Mouse (Mus musculus): Measurements from ENCODE around the gene Gm36028. TPM values are rescaled to one million over a fixed set of nuclear protein-coding genes. Genes with fewer than 3 reads are reported as not detected.

Gene Gm36028
- polyA plus RNA-seq, 1 experiment, result not detected

DNA sequence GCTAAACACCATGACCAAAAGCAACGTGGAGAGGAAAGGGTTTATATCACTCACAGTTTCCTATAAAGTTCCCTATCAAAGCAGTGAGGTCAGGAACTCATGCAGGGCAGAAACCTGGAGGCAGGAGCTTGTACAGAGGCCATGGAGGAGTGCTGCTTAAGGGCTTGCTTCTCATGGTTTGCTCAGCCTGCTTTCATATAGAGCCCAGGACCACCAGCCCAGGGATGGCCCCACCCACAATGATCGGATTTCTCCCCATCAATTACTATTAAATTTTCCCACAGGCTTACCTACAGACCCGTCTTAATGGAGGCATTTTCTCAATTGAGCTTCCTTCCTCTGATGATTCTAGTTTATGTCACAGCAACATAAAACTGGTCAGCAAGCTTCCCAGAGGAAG is 23.4 kb downstream of the Gm36028 start:
- no peaks in the 10 kb centered on the region for H3K27me3 ChIP-seq (ENCODE audit: control insufficient read depth, insufficient read depth, low read length)
- DNase-seq (ENCODE audit: low read depth in 1 of 2, low spot score in 2 of 2), result no peak
- H3K4me3 ChIP-seq (ENCODE audit: extremely low read depth, insufficient read depth, insufficient read length), result no peak overlapping the region
- H3K4me1 ChIP-seq (ENCODE audit: control insufficient read depth, insufficient read depth, insufficient read length), result no peaks in the 10 kb centered on the region
- 78% methylated on average over 3 of the region's 3 CpGs for WGBS
- H3K36me3 ChIP-seq (ENCODE audit: control insufficient read depth, insufficient read depth, low read length), result no peaks in the 10 kb centered on the region
- TF ChIP-seq POLR2A (IDR thresholded peaks at IDR 0.05; ENCODE audit: low read depth, low read length) (no peak), CTCF (IDR thresholded peaks at IDR 0.05; ENCODE audit: extremely low read depth, insufficient read depth, insufficient read length, insufficient replicate concordance) (no peak)
- H3K27ac ChIP-seq (ENCODE audit: insufficient read depth, low read length), result no peak overlapping the region

DNA sequence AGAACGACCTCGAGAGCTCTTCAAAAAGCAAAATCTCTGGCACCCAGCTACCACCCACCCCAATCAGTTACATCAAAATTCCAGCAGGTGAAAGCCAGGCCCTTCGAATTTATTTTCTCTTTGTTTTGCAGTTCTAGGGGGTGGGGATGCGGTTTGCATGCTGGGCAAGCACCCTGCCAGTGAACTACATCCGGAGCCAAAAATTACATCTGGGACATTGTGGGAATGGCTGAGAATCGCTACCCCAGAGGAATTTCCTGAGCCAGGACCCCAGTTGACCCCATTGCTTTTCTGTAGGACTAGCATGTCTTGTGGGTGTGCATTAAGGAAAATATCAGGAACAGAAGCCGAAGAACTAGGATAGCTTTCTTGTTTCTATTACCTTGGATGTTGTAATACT is 29.9 kb downstream of the Gm36028 start:
- TF ChIP-seq POLR2A (IDR thresholded peaks at IDR 0.05; ENCODE audit: low read depth, low read length) (no peak), CTCF (IDR thresholded peaks at IDR 0.05; ENCODE audit: extremely low read depth, insufficient read depth, insufficient read length, insufficient replicate concordance) (no peak)
- DNase-seq (ENCODE audit: low read depth in 1 of 2, low spot score in 2 of 2), result no peak
- no peak overlapping the region for H3K4me3 ChIP-seq (ENCODE audit: extremely low read depth, insufficient read depth, insufficient read length)
- no peaks in the 10 kb centered on the region for H3K36me3 ChIP-seq (ENCODE audit: control insufficient read depth, insufficient read depth, low read length)
- H3K27me3 ChIP-seq (ENCODE audit: control insufficient read depth, insufficient read depth, low read length), result no peaks in the 10 kb centered on the region
- no peaks in the 10 kb centered on the region for H3K4me1 ChIP-seq (ENCODE audit: control insufficient read depth, insufficient read depth, insufficient read length)
- H3K27ac ChIP-seq (ENCODE audit: insufficient read depth, low read length), result no peak overlapping the region
- 82% methylated on average over 7 of the region's 7 CpGs for WGBS

DNA sequence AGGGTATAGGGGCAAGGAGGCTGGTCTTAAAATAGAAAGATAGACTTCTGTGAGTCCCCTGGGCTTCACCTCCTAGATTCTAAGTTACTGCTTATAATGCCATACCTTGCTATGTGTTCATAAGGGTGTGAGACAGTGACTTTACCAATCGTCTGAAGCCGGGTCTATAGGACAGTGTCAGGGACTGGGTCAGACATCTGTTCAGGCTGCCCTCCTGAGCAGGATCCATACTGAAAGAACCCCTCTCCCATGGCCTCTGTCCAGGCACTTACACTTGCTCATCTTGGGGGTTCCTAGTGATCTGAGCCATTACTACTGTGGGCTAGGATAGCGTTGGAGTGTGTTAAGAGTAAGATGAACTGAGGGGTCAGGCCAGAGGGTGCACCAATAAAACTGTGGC is 34.7 kb downstream of the Gm36028 start:
- Histone ChIP-seq H3K36me3 (ENCODE audit: control insufficient read depth, insufficient read depth, low read length) (no peaks in the 10 kb centered on the region), H3K4me3 (ENCODE audit: extremely low read depth, insufficient read depth, insufficient read length) (no peak overlapping the region), H3K4me1 (ENCODE audit: control insufficient read depth, insufficient read depth, insufficient read length) (no peaks in the 10 kb centered on the region), H3K27ac (ENCODE audit: insufficient read depth, low read length) (no peak overlapping the region), H3K27me3 (ENCODE audit: control insufficient read depth, insufficient read depth, low read length) (no peaks in the 10 kb centered on the region)
- no peak for DNase-seq (ENCODE audit: low read depth in 1 of 2, low spot score in 2 of 2)
- WGBS, result 98% methylated on average over 3 of the region's 3 CpGs
- TF ChIP-seq POLR2A (IDR thresholded peaks at IDR 0.05; ENCODE audit: low read depth, low read length) (no peak), CTCF (IDR thresholded peaks at IDR 0.05; ENCODE audit: extremely low read depth, insufficient read depth, insufficient read length, insufficient replicate concordance) (no peak)

DNA sequence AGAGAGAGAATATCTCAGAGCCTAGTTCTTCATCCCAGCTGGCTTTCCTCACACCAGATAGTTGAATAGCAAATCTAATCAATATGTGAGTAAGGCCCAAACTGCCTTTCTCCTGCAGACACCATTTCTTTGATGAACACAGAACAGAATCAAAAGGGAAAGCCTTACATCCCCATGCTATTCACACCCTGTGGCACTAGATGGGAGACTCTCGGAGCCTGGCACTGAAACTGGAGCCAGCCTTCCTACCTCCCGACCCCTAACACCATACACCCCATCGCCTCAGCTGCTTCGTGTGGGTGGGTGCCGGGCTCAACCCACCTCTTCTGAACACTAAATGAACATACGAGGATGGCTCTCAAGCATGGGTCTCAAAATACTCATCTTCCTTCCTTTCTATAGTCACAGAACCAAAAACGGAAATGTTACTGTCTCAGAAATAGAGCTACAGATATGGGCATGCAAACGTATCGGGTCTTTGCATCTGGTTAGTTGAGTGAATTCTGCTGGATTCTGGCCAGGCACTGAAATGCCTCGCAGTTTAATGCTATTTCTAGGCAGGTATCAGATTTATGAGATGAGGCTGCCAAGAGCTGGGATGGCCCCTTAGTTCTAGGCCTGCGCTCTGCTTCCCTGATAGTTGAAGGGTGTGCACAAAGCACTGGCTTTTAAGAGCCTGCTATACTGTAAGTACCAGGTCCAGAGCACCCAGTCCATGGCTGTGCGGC is 36.0 kb downstream of the Gm36028 start:
- no peak for DNase-seq (ENCODE audit: low read depth in 1 of 2, low spot score in 2 of 2)
- H3K36me3 ChIP-seq (ENCODE audit: control insufficient read depth, insufficient read depth, low read length), result no peaks in the 10 kb centered on the region
- H3K27ac ChIP-seq (ENCODE audit: insufficient read depth, low read length), result no peak overlapping the region
- no peaks in the 10 kb centered on the region for H3K27me3 ChIP-seq (ENCODE audit: control insufficient read depth, insufficient read depth, low read length)
- H3K4me1 ChIP-seq (ENCODE audit: control insufficient read depth, insufficient read depth, insufficient read length), result no peaks in the 10 kb centered on the region
- H3K4me3 ChIP-seq (ENCODE audit: extremely low read depth, insufficient read depth, insufficient read length), result no peak overlapping the region
- WGBS, result 91% methylated on average over 12 of the region's 12 CpGs
- TF ChIP-seq CTCF (IDR thresholded peaks at IDR 0.05; ENCODE audit: extremely low read depth, insufficient read depth, insufficient read length, insufficient replicate concordance) (no peak), POLR2A (IDR thresholded peaks at IDR 0.05; ENCODE audit: low read depth, low read length) (no peak)

DNA sequence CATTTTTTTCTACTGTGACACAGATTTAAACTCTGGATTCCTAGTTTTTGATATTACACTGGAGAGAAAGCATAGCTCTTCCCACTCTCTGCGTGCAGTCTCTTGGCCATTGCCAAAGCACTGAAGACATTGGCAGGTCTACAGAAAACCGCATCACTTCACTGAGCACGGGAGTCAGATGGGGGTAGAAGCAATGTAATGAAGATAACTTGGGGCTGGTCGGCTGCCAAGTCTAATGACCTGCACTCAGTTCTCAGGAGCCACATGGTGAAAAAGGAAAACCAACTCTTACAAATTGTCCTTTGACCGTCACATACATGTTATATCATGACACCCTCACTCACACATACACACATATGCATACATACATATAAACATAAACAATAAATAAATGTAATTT is 37.0 kb downstream of the Gm36028 start:
- H3K36me3 ChIP-seq (ENCODE audit: control insufficient read depth, insufficient read depth, low read length), result no peaks in the 10 kb centered on the region
- no peak overlapping the region for H3K27ac ChIP-seq (ENCODE audit: insufficient read depth, low read length)
- no peaks in the 10 kb centered on the region for H3K4me1 ChIP-seq (ENCODE audit: control insufficient read depth, insufficient read depth, insufficient read length)
- H3K27me3 ChIP-seq (ENCODE audit: control insufficient read depth, insufficient read depth, low read length), result no peaks in the 10 kb centered on the region
- DNase-seq (ENCODE audit: low read depth in 1 of 2, low spot score in 2 of 2), result no peak
- WGBS, result 90% methylated on average over 5 of the region's 5 CpGs
- TF ChIP-seq CTCF (IDR thresholded peaks at IDR 0.05; ENCODE audit: extremely low read depth, insufficient read depth, insufficient read length, insufficient replicate concordance) (no peak), POLR2A (IDR thresholded peaks at IDR 0.05; ENCODE audit: low read depth, low read length) (no peak)
- no peak overlapping the region for H3K4me3 ChIP-seq (ENCODE audit: extremely low read depth, insufficient read depth, insufficient read length)

DNA sequence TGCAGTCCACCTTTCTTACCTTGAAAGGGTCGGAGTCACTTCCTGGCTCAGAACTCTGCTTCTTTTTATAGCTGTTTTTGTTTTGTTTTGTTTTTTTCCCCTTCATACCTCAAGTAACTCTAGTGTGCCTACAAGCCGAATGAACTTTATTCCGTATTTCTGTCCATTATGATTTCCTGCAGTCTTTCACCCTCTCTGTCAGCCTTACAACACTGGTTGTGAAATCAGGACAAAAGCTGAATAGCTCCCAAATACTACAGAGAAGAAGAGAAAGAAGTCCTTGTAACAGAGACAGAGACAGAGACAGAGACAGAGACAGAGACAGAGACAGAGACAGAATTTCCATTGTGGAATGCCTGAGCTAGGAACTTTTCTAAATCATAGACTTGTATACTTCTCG is 43.0 kb downstream of the Gm36028 start:
- no peak for TF ChIP-seq CTCF (IDR thresholded peaks at IDR 0.05; ENCODE audit: extremely low read depth, insufficient read depth, insufficient read length, insufficient replicate concordance)
- no peak for TF ChIP-seq POLR2A (IDR thresholded peaks at IDR 0.05; ENCODE audit: low read depth, low read length)
- Histone ChIP-seq H3K27ac (ENCODE audit: insufficient read depth, low read length) (no peak overlapping the region), H3K4me3 (ENCODE audit: extremely low read depth, insufficient read depth, insufficient read length) (no peak overlapping the region), H3K27me3 (ENCODE audit: control insufficient read depth, insufficient read depth, low read length) (no peaks in the 10 kb centered on the region), H3K36me3 (ENCODE audit: control insufficient read depth, insufficient read depth, low read length) (no peaks in the 10 kb centered on the region), H3K4me1 (ENCODE audit: control insufficient read depth, insufficient read depth, insufficient read length) (peaks cover 4% of the 10 kb centered on the region; the same call in 1 of the 2 replicates)
- WGBS, result 91% methylated on average over 4 of the region's 4 CpGs
- no peak for DNase-seq (ENCODE audit: low read depth in 1 of 2, low spot score in 2 of 2)

DNA sequence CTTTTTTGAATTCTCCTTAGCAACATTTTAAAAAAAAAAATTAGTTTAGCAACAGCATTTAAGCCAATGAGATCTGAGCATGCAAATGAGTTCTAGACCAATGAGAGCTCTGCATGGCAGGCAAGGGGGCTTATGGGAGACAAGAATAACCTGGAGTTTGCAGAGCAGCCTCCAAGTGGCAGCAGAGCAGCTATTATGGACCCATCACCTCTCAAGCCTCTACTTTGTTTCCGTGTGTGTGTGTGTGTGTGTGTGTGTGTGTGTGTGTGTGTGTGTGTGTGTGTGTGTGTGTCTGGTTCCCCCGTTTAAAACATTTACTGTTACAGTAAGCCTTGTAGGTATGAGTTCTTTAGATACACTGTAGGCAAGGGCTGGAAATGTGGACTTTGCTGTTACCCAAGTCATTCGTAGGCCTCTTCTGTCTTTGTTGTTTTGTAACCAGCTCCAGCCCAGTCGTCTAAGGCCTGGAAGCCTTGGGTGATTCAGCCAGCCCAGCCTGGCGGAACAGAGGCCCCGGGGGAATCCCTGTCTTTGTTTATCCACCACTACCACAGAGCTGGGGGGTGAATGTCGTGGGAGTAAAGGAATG is 46.5 kb downstream of the Gm36028 start:
- H3K4me3 ChIP-seq (ENCODE audit: extremely low read depth, insufficient read depth, insufficient read length), result no peak overlapping the region
- peaks cover 8% of the 10 kb centered on the region; the same call in 1 of the 2 replicates for H3K4me1 ChIP-seq (ENCODE audit: control insufficient read depth, insufficient read depth, insufficient read length)
- H3K27me3 ChIP-seq (ENCODE audit: control insufficient read depth, insufficient read depth, low read length), result no peaks in the 10 kb centered on the region
- H3K36me3 ChIP-seq (ENCODE audit: control insufficient read depth, insufficient read depth, low read length), result no peaks in the 10 kb centered on the region
- 32% methylated on average over 7 of the region's 7 CpGs for WGBS
- H3K27ac ChIP-seq (ENCODE audit: insufficient read depth, low read length), result peak overlapping the region; percentile 48; the same call in 1 of the 2 replicates
- DNase-seq (ENCODE audit: low read depth in 1 of 2, low spot score in 2 of 2), result peak; percentile 35 to 40
- TF ChIP-seq CTCF (IDR thresholded peaks at IDR 0.05; ENCODE audit: extremely low read depth, insufficient read depth, insufficient read length, insufficient replicate concordance) (no peak), POLR2A (IDR thresholded peaks at IDR 0.05; ENCODE audit: low read depth, low read length) (no peak)
